Mouse (Mus musculus): ENCODE data around the gene Fkbp9.

DNA sequence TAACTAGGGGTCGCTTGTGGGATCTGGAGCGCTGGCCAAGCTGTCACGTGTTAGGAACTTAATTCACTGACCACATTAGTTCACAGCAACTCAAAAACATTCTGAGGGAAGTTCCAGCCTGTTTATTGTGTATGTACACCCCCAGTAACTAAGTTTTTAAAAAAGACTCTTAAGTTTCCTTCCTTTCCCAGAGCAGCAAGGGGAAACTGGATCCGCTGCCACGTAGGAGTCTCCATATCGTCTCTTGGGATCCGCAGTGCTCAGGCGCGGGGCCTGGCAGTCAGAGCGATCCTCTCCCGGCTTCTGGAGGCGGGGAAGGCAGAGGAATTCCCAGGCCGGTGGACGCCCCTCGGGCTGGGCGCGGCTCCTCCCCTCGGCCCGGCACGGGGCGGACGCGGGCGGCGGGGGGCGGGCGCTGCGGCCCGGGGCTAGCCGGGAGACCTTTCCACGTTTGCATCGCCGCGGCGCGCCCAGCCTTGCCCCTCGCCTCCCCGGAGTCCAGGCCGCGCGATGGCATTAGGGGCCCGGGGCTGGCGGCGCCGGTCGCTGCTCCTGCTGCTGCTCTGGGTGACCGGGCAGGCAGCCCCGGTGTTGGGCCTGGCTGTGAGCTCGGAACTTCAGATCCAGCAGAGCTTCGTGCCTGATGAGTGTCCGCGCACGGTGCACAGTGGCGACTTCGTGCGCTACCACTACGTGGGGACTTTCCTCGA is at the start of gene Fkbp9:
- no peak for TF ChIP-seq CTCF (IDR thresholded peaks at IDR 0.05; ENCODE audit: extremely low read depth, insufficient read length, insufficient replicate concordance, low read depth, low read length)
- no peak for TF ChIP-seq POLR2A (IDR thresholded peaks at IDR 0.05; ENCODE audit: low read depth, low read length)

All from small intestine, adult 2 months (tissue).